Mouse (Mus musculus): ENCODE data around the gene Fyb.

GRCm38 (mm10) chr15:6559188-6559587 is 36.5 kb downstream of the Fyb start:
- TF ChIP-seq CTCF (IDR thresholded peaks at IDR 0.05; ENCODE audit: low read depth, low read length) (no peak), EP300 (IDR thresholded peaks at IDR 0.05; ENCODE audit: insufficient read depth, low read depth, low read length) (no peak), POLR2A (IDR thresholded peaks at IDR 0.05; ENCODE audit: insufficient read depth, low read length) (no peak)

All from ES-Bruce4 (cell line).